Mouse (Mus musculus) myocyte (in vitro differentiated cells): Measurements from ENCODE around the gene Ckb.

Source experiments
- CEBPB ChIP-seq: IDR thresholded peaks from 2 replicates; pipeline ENCODE4 v1.6.1; 2011; ENCODE audit warnings: mild to moderate bottlenecking, moderate library complexity; ENCODE audit not compliant: poor library complexity, insufficient read depth, severe bottlenecking
- MYOG ChIP-seq, 3 experiments: IDR thresholded peaks; one replicate each; pipeline ENCODE4 v1.6.1; 2011; ENCODE audit warnings: control low read depth in 2 of 3, low read depth in 2 of 3, mild to moderate bottlenecking in 2 of 3; ENCODE audit not compliant: insufficient read length in 2 of 3, control insufficient read depth in 1 of 3, insufficient read depth in 1 of 3
- POLR2A ChIP-seq: IDR thresholded peaks from one replicate; pipeline ENCODE4 v1.6.1; 2011; ENCODE audit warnings: low read depth, mild to moderate bottlenecking, control low read depth, moderate library complexity; ENCODE audit not compliant: insufficient read length
- POLR2AphosphoS2 ChIP-seq: IDR thresholded peaks from one replicate; pipeline ENCODE4 v1.6.1; 2011; ENCODE audit warnings: low read depth, control low read depth; ENCODE audit not compliant: insufficient read length

DNA sequence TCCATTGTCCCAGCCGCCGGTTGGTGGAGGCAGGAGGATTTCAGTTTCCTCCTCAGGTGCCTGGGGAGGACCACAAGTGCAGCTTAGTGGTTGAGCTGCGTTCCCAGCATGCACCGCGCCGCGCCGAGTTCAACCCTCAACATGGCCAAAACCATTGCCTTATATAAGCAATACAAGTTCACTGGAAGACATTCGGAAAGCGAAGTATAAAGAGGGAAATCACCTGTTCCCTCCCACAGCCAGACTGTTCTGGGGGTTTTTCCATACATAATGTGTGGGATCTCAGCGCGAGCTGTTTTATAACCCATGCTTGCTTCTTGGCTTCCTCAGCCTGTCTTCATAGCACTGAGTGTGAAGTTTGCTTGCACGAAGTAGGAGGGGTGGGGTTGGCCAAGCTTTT, 5.8 kb downstream of the Ckb start:
- TF ChIP-seq POLR2A, result no peak
- TF ChIP-seq POLR2AphosphoS2, result no peak
- no peak for TF ChIP-seq CEBPB
- no peak for TF ChIP-seq MYOG (IDR thresholded peaks at IDR 0.05; ENCODE audit: control insufficient read depth in 1 of 3, insufficient read depth in 1 of 3, insufficient read length in 2 of 3, low read depth in 2 of 3)
